Mouse (Mus musculus): ENCODE measurements around the gene Jpt1.
"Not testable (repeated sequence)": the region's sequence is repeated elsewhere in the genome, so short reads cannot be mapped to it uniquely, and the experiment has no call there.

Jpt1 gene

DNA sequence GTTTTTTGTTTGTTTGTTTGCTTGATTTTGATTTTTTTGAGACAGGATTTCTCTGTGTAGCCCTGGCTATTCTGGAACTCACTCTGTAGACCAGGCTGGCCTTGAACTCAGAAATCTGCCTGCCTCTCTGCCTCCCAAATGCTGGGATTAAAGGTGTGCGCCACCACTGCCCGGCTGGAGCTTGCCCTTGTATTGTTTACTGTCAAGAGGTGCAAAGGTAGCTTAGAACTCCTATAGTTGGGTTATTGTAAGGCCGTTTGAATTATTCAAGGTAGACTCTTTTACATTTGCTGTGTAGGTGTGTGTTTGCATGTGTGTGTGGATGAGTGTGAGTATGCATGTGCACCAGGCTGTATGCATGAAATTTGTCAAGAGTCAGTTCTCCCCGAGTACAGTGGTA lies 37.6 kb downstream of the Jpt1 start:
- in situ Hi-C loops (cut with MboI, MseI): loop anchor here (10.0 kb wide), 1 partner anchor 52 kb away; the partner anchor contains the start of gene Kctd2

DNA sequence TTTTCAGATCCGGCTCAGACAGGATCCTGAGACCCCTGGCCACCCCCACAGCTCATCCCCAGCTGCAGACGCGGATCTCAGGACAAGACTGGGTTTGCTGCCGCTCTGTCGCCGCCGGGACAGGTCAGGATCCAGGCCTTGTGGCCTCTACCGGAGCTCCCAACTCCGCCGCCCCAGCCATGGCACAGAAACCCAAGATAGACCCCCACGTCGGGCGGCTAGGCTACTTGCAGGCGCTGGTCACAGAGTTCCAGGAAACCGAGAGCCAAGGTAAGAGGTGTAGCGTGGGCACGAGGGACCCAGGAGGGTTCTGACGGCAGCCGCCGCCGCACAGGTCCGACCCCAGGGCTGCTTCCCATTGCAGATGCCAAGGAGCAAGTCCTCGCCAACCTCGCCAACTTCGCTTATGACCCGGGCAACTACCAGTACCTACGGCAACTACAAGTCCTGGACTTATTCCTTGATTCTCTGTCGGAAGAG lies 38.4 kb downstream of the Jpt1 start:
- in situ Hi-C loops (cut with MboI, MseI): loop anchor here (10.0 kb wide), 1 partner anchor 51 kb away; the partner anchor contains the start of gene Kctd2

DNA sequence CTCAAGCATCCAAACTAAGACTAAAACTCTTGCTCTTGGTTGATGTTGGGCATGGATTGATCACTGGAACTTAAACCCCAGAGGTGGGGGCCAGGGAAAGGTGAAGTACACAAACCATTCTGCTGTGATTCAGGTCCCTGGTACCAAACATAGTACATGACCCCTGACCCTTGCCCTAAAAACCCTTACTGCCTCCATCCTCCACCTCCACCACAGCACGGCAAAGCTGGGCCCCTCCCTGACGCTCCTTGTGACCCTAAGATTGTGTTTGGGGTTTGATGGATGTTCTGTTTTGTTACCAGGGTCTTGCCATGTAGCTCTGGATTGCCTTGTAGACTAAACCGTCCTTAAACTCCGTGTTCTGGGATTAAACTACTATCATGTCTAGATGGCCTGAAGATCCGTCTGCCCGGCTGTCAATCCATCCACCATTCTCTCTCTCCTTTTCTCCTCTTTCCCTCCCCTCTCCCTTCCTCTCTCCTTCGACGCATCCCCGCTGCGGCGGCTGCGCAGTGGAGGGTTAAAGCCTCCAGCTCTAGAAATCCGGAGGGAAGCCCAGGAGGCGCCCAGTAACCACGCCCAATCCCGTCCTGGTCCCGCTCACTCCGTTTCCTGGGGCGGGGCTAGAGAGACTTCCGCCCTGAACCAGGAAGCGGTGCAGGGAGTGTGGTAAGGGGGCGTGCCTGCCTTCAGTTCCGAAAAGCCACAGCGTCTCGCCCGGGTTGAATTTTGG lies 39.0 kb downstream of the Jpt1 start, which contains the start of gene Armc7:
Gene Armc7, plus strand, starts transcription at position 643 of the 733 bp plus-strand sequence.
- in situ Hi-C loops (cut with MboI, MseI): loop anchor here (10.0 kb wide), 1 partner anchor 50 kb away; the partner anchor contains the start of gene Kctd2

DNA sequence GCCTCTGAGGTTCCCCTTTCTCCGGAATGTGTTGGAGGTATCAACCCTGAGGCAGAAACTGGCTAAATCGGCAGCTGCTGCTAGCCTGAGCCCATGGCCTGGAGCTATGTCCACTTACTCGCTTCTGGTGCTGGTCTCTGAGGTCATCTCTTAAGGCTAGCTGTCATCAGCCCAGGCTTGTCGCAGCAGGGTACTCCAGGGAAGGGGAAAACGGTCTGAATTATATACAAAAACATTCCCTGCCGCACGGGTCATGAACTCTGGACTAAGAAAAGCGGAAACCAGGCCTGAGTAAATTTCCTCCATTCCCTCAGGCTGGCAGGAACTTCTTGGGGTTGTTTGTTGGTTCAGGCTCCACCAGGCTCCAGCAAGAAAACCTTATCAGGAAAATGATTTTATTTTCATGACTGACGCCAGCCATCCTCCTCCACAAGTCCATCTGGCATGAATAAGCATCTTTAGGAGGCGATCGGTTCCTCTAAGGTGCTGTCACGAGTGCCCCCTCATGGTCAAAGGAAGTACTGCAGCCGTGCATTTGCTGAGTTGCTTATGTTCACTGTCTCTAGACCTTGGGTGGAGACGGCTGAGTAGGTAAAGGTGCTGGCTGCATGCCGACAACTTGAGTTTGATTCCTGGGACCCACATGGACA lies 40.4 kb downstream of the Jpt1 start:
- in situ Hi-C loops (cut with MboI, MseI): loop anchor here (5.0 to 10.0 kb wide), 2 partner anchors 49 to 116 kb away; partner anchors contain the start of gene Kctd2

DNA sequence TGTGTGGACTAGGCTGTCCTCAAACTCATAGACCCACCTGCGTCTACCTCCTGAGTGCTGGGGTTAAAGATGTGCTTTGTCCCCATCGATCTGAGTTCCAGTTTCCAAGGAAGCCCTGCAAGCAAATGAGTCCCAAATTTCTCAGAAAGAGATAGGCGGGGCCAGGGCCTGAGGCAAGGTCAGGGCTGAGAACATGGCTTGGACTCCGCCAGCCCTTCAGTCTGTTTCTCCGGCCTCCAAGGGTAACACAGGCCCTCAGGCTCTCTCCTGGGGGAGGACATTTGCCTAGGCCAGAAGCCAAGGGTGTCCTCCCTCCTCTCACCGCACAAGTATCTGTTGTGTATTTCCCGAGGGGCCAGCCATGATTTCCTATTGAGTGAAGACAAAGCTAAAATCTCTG lies 42.0 kb downstream of the Jpt1 start:
- in situ Hi-C loops (cut with MboI, MseI): loop anchor here (5.0 to 10.0 kb wide), 2 partner anchors 47 to 115 kb away; partner anchors contain the start of gene Kctd2

DNA sequence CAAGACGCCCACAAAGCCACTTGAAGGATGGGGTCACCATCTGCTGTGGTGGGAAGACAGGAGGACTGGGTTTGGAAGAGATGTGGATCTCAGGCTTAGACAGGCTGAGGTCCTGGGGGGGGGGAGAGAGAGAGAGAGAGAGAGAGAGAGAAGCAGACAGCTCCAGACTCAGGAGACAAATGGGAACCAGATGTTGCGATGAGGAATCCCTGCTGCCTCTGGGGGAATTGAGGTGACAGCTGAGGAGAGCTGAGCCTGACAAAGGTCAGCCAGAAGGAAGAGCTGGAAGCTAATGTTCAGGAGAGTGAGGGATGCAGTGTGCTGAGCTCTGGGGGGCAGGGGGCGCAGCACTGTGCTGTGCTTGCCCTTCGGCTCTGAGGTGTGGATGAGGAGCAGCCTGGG lies 47.0 kb downstream of the Jpt1 start:
- in situ Hi-C loops (cut with MboI, MseI): no loop called here

DNA sequence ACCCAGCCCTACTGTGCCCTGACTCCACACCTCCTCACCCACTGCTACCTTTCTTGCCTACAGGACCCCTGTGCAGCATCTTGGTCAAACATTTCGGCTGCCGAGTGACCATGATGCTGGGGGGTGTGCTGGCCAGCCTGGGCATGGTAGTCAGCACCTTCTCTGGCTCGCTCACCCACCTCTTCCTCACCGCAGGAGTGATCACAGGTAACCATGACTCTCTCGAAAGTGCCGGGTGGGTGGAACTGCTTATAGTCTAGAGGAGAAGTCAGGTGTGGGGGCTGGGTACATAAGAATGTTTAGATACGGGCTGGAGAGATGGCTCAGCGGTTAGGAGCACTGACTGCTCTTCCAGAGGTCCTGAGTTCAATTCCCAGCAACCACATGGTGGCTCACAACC lies 49.3 kb downstream of the Jpt1 start:
- in situ Hi-C loops (cut with MboI, MseI): no loop called here

DNA sequence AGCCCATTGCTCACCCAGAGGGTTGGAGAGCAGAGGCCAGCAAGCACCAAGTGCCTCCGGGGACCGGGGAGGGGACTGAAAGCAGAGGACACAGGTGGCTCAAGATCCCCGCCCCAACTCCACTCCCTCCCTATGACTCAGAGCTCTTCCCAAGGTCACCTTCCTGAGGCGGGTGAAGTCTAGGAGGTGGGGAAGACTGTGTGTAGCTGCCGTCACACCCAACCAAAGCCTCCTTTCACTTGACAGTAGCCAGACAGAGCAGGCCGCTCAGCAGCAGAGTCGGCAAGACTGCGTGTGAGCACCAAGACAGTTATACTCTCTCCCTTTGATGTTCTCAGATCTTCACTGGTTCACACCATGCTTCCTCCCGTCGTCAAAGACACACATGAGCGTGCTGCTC lies 50.8 kb downstream of the Jpt1 start:
- in situ Hi-C loops (cut with MboI, MseI): no loop called here

DNA sequence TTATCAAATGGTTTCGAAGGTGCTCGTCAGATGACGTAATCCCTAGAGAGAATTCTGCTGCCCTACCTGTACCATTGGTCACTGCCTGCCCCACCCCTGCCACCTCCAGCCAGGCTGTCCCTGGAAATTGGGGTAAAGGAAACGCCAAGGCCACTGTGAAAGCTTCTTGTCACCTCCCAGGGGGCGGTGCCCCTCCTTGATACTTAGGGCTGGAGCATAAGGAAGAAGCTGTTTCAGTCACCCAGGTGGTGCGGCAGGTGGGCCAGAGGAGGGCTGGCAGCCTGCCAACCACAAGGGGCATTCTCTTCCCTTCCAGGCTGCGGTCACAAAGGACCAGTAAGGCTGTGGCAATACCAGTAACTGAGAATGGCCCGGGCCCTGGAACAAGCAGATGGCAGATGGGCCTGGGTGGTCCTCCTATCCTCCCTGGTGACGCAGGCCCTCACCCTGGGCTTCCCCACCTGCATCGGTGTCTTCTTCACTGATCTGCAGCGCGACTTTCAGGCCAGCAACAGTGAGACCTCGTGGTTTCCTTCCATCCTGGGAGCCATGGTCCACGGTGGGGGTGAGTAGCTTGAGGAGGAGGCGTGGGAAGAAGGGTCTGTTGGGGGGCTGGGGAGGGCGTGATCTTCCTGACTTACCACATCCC lies 51.8 kb downstream of the Jpt1 start, which contains the start of gene Slc16a5:
Gene Slc16a5, plus strand, starts transcription at position 232 of the 649 bp plus-strand sequence.
- in situ Hi-C loops (cut with MboI, MseI): no loop called here

DNA sequence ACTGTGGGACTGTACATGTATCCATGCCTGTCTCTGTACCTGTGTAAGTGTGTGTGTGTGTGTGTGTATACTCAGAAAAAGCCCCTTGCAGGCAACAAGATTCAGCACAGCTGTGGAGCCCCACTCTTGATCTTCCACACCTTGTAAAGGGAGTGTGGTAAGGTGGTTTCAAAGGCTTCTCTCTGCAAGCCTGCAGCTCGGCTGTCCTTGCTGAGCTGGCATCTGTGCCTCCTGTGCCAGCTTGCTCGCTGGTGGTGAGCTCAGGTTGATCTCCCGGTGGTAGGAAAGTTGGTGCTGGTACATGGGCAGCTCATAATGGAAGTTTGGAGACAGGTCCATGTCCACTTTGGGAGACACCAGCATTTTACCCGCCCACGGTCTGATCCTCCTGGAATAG lies 52.3 kb downstream of the Jpt1 start:
- in situ Hi-C loops (cut with MboI, MseI): no loop called here

DNA sequence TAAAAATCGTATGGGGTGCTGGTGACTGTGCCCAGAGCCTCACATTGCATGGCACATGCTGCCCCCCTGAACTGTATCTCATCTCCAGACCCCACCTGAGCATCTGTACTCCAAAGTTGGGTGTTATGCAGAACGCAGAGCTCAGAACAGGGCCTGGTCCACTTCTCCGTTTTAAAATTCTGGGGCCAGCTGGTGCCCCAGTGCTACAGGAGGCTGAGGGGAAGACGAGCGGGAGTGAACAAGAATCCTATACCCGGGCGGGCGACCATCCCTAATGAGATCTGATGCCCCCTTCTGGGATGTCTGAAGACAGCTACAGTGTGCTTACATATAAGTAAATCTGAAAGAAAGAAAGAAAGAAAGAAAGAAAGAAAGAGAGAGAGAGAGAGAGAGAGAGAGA lies 53.2 kb downstream of the Jpt1 start:
- in situ Hi-C loops (cut with MboI, MseI): no loop called here

DNA sequence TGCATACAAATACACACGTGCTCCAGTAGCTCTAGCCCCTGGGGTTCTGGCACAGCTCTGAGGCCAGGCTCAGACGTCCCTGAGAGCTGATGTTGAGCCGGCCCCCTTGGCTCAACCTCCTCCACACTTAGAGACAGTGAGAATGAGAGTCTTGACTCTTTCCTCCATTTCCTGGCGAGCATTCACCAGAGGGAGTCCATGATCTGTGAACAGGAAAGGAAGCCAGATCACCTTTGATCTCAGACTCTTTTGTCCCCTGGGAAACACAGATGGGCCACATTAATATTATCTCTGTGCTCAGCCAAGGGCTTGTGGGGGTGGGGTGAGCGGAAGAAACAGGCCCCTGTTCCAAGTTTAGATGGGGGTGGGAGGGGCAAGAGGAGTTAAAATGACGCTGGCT lies 56.8 kb downstream of the Jpt1 start:
- in situ Hi-C loops (cut with MboI, MseI): no loop called here

DNA sequence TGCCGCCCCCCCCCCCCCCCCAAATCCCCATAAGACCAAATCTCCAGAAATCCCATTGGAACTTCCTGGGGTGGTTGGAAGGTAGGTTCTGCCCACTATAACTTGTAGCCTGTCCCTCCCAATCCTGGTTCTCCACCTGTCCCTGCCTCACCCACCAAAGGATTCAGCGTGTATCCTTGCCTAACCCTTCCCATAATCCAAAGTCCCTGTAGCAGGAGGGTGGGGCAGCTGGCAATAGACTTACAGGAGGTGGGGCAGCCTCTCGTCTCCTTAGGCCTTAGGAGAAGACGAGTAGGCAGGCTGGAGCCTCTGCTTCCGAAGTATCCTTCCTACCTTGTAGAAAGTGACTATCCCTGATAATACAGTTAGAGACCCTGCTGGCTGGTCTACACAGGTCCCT lies 58.0 kb downstream of the Jpt1 start:
- in situ Hi-C loops (cut with MboI, MseI): no loop called here

DNA sequence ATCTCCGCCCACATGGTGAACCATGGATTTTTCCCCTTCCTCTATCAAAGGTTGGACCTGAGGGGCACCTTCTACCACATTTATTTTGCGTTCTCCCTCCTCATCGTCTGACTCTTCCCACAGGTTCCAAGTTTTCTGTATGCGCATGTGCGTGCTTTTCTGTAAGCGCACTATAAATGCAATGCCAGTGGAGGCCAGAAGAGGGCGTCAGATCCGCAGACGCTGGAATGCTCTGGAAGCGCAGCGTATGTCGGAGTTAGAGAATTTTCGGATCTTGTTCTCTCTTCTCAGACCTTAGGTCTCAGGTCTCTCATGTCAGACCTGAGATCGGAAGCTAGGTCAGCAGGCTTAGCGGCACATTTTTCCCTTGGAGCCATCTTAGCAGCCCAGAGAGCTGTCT lies 58.6 kb downstream of the Jpt1 start:
- in situ Hi-C loops (cut with MboI, MseI): no loop called here

DNA sequence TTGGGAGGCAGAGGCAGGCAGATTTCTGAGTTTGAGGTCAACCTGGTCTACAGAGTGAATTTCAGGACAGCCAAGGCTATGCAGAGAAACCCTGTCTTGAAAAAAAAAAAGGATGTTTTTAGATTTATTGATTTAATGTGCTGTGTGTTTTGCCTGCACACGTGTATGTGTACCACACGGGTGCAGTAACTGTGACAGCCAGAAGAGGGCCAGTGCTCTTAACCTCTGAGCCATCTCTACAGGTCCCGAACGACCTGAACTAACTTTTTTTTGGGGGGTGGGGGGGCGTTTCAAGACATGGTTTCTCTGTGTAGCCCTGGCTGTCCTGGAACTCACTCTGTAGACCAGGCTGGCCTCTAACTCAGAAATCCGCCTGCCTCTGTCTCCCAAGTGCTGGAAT lies 59.4 kb downstream of the Jpt1 start:
- in situ Hi-C loops (cut with MboI, MseI): not testable (repeated sequence)

DNA sequence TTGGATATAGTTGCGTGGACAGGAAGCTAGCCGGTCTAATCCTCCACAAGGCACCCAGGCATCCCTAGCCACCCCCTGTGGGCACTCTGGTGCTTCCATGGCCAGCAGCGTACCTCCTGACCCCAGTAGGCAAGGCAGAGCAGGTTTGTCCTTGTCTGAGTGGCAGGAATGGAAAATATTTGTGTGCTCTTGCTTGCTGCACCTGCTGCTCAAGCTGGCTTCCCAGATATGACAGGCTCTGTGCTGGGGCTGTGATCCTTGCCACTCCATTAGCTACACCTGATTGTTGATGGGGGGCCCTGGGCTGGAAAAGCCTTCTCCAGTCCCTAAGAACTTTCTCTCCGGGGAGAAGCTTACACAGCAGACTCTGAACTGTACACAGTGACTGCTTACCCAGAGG lies 60.9 kb downstream of the Jpt1 start:
- in situ Hi-C loops (cut with MboI, MseI): no loop called here

DNA sequence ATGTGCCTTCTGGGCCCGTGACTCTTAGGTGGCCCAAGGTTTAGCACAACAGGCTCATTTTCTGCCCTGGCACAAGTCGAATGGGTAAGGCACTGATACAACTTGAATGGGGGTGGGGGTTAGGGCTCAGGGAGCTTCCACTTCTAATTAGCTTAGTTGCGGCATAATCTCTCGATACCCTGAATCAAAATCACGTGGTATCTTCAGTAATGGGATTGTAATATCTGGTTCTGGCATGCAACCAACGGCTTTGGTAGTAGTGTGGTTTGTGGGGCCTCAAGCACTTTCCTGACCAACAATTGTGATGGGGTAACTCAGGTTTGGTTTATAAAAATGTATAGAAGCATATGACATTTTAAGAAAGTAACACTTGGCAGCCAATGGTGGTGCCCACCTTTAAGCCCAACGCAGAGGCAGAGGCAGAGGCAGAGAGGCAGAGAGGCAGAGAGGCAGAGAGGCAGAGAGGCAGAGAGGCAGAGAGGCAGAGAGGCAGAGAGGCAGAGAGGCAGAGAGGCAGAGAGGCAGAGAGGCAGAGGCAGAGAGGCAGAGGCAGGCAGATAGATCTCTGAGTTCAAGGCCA lies 61.8 kb downstream of the Jpt1 start:
- in situ Hi-C loops (cut with MboI, MseI): no loop called here

DNA sequence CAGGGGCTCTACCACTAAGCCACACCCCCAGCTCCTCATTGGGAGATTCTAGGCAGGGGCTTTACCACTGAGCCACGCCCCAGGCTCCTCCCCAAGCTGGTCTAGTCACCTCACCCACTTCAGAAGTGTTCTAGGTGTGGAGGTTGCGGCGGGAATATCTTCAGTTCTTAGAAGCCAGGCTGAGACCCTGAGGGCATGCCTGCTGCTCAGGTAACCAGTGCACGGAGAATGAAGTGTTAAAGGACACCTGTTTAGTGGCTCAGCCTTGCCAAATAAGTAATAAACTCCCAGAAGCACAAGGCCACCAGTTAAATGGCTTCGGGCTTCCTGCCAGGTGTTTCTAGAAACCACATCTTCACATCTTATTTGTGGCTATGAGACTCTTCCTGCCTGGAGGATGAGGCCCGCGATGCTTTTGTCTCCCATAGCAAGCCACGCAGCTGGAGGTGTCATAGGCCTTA lies 62.4 kb downstream of the Jpt1 start:
- in situ Hi-C loops (cut with MboI, MseI): no loop called here

DNA sequence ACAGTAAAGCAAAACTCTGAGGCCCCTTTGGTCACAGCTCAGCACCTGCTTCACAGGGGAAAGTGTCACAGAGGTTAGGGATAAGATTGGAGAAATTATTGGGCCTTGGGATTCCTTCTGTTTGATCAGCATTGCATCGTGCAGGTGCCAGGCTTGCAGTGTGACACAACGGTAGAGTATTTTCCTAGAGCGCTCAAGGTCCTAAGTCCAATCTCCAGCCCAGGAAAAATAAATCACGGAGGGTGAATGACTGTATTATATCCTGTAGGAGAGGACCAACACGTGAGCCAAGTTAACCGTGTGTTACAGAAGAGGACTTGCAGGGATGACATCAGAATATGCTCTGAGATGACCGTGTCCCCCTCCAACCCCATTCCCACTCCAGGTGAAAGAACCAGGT lies 64.0 kb downstream of the Jpt1 start:
- in situ Hi-C loops (cut with MboI, MseI): no loop called here

DNA sequence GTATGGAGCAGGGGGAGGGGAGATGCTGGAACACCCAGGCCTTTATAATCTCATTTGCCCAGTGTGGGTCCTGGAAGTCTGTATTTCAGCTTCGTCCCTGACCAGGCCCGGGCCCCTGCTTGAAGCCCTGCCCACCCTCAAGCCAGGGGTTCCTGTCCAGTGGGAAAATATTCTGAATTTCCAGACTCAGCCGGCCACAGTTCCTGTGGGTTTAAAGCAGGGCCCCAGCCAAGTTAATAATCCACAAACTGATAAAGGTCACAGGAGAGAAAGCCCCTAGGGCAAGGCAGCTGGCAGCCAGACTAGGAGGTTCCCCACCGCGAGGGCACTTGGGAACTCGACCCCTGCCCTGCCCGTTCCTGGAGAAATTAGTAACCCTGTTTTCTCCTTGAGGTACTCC lies 65.2 kb downstream of the Jpt1 start:
- in situ Hi-C loops (cut with MboI, MseI): no loop called here

DNA sequence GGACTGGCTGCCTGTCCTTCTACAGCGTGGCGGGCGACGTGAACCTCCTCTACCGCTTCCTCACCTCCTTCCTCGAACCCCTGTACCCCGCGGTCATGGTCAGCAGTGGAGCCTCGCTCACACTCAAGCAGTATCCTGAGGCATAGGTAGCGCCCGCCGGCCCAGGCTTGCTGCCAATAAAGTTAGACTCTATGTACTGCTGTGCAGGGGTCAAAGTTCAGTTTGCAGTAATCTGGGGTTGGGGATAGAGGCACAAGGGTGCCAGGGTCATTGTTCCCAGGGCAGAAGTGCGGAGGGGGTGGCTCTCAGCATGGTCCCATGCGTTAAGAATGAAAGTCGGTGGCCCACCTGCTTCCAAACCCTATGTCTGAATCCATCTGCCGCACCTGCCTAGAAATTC lies 66.1 kb downstream of the Jpt1 start:
- in situ Hi-C loops (cut with MboI, MseI): no loop called here

Measured in T-helper 1 cell (primary cell).